Mouse (Mus musculus) liver, embryonic 18 days (tissue): ENCODE data around the gene Avl9. TPM values are rescaled to one million over a fixed set of nuclear protein-coding genes. Genes with fewer than 3 reads are reported as not detected.

Source experiments
- polyA plus RNA-seq: library from polyadenylated mRNA; depleted of rRNA; stranded (reverse); fragments of >200 nt; gene quantifications from 2 replicates; pipeline ENCODE4 v1.2.3, GENCODE M21; 2012; rRNA removed

The Avl9 gene
- 3.1 TPM in 2 replicates for polyA plus RNA-seq

DNA sequence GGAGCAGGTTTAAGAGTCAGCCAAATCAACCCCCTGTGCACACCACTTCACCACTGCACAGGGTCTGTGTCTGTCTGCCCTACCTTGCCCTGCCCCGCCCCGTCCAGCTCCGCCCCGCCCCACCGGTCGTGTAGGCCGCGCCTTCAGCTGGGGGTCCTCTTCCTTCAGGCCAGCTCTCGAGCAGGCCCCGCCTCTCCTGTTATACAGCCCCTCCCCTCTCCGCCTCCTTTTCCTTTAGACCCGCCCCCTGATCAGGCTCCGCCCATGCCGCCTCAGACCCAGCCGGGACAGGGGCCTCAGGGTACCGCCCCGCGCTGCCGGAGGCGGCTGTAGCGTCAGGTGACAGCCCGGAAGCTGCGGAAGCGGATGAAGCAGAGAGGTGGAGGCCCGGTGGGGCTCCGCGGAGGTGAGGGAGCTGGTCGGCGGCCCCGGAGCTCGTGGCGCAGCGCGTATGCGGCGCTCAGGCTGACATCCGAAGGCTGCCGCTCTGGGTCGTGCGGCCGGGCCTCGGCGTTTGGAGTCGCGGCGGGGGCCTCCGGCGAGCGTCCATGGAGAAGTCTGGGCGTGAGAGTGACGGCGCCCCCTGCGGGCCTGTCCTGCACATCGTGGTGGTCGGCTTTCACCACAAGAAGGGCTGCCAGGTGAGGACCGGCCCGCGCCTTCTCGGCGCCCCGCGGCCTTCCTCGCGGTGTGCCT lies at the start of gene Avl9:
Gene Avl9, plus strand, starts transcription at position 326 of the 696 bp plus-strand sequence.

DNA sequence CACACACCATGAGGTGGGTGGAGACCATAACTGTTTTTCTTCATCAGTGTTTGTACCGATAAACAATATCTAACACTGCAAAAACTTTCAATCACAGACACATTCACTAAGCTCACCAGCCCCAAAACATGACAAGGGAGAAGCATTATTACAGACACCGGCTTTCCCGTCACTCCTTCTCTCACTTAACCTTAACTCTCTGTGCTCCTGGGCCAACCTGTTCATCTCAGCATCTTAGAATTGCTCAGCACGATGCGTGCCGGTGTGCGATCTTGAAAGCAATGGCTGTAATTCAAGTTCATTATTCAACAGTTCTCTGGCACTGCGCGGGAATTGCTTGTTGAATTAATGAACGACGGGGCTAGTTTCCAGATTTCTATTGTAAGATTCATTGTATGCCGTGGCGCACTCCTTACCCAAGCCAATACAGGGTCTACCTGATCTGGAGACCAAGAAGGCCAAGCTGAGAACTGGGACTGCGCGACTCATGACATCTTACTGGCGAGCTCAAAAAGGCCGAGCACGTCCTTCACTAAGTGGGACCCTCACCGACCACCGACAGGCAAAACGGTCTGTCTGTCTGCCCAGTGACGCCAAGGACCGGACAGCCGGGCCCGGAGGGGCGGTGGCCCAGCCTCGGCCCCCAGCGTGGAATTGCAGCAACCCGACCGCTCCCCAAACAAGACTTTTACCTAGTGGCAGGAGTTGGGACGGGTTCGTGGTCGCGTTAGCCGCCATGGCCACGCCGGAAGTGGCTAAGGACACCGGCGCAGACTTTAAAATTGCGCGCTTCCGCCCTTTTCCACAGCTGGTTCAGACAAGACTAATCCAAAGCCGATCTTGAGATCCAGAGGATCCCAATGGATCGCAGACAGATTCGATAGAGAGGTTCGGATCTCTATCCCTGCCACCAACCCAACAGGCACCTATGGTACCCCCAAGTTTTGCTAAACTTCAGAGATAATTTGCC lies 10.5 kb upstream of the Avl9 start, which contains the start of gene Lsm5:
Gene Lsm5, minus strand, starts transcription at position 780 of the 970 bp plus-strand sequence.

DNA sequence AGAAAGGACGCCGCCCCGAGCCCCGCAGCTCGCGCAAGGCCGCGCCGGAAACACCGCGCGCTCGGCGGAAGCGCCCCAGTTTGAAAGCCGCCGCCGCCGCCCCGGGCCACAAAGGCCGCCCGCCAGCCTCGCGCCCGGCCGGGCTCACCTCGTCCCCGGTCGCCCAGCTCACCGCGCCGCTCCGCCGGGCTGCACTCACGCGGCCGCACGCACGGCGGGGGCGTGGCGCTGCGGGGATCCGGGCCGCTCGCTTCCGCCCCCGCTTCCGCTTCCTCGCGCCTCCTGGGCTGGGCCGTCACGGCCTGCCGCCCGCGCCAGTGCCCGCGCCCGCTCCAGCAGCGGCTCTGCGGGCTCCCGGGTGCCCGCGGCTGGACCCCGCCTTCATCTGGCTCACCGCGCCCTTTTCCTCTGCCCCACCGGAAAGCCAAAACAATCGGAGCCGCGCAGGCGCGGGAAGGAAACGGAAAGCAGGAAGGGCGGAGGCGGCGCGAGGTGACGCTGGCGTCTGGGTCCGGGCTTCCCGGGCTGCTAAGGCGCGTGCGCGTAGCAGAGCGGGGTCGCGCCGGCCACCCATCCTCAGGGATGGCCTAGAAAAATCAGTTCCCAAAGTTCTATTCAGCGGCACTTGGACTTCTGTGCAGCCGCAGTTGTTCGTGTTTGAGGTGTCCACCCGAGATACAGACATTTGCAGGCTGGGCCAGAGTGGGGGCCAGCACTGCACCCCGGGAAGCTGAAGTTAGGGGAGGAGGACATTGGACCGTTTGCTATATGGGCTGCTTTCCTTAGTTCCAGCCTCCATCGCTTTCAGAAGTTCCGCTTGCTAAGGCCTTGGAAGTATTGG lies 82.8 kb downstream of the Avl9 start, which contains the start of gene Kbtbd2:
Gene Kbtbd2, minus strand, starts transcription at position 503 of the 841 bp plus-strand sequence.

Other genes starting within 250 kb of the Avl9 start
- gene Pde1c, start 145.8 kb upstream of the Avl9 start, polyA plus RNA-seq = 0.50 and 0.61 TPM in 2 replicates
- gene Lsm5, start 10.2 kb upstream of the Avl9 start, polyA plus RNA-seq = 28.1 and 28.3 TPM in 2 replicates
- gene Kbtbd2, start 82.9 kb downstream of the Avl9 start, polyA plus RNA-seq = 10.1 and 10.6 TPM in 2 replicates
- 16.9 and 18.8 TPM in 2 replicates for gene Fkbp9, start 117.2 kb downstream of the Avl9 start, polyA plus RNA-seq
- 57.8 and 59.1 TPM in 2 replicates for gene Nt5c3, start 209.0 kb downstream of the Avl9 start, polyA plus RNA-seq
- 0.10 and 0.17 TPM in 2 replicates for gene Vmn1r4, start 209.1 kb downstream of the Avl9 start, polyA plus RNA-seq